Mouse (Mus musculus) brain, embryonic 14.5 days (tissue): Measurements from ENCODE around the gene Timp2.

Experiments
- CTCF ChIP-seq: fragments of 200-500 bp; IDR thresholded peaks from 2 replicates; pipeline ENCODE4 v1.5.1; 2012; ENCODE audit warnings: inconsistent platforms, mild to moderate bottlenecking, moderate library complexity, borderline replicate concordance; ENCODE audit not compliant: insufficient read depth, insufficient read length; ENCODE audit errors: extremely low read depth
- POLR2A ChIP-seq: fragments of 200-500 bp; IDR thresholded peaks from 2 replicates; pipeline ENCODE4 v1.6.1; 2012; ENCODE audit warnings: mild to moderate bottlenecking, inconsistent platforms, borderline replicate concordance; ENCODE audit not compliant: poor library complexity, insufficient read depth, insufficient read length, severe bottlenecking; ENCODE audit errors: extremely low read depth

- TF ChIP-seq CTCF = no peak
- no peak for TF ChIP-seq POLR2A
These were observed 27.0 kb downstream of the Timp2 start for GRCm38 (mm10) chr11:118328511-118328910.
